Mouse (Mus musculus) limb, embryonic 12.5 days (tissue): ENCODE measurements at regions not wholly inside any gene's neighbourhood (a gene's known extent, or its start where the extent isn't known, plus 50 kb on each side); places are given as distances from the start of the nearest gene placed in this dataset.
A peak's percentile ranks its signal among the peaks of the same experiment; 100 is the strongest.

Source experiments
- ATAC-seq: fragments of 200-750 bp; cut with Nextera tagmentation; 2 replicates; pipeline ENCODE4 v1.8.0; 2017; ENCODE audit warnings: low read depth, moderate TSS enrichment; ENCODE audit not compliant: insufficient number of reproducible peaks, insufficient read depth, low FRiP score, low TSS enrichment
- H3K27ac ChIP-seq: fragments of 300-500 bp; sonication (generic); 2 replicates; pipeline ENCODE4 v1.5.1; 2016; ENCODE audit warnings: mild to moderate bottlenecking, moderate library complexity
- H3K27me3 ChIP-seq: fragments of 300-500 bp; sonication (generic); 2 replicates; pipeline ENCODE4 v1.6.1; 2016; ENCODE audit warnings: mild to moderate bottlenecking, moderate library complexity
- H3K36me3 ChIP-seq: fragments of 300-500 bp; sonication (generic); 2 replicates; pipeline ENCODE4 v1.6.1; 2016; ENCODE audit warnings: mild to moderate bottlenecking, moderate library complexity
- H3K4me1 ChIP-seq: fragments of 300-500 bp; sonication (generic); replicated peaks from 2 replicates; pipeline ENCODE4 v1.6.1; 2016
- H3K4me2 ChIP-seq: fragments of 300-500 bp; sonication (generic); 2 replicates; pipeline ENCODE4 v1.6.1; 2016; ENCODE audit warnings: mild to moderate bottlenecking, moderate library complexity
- H3K4me3 ChIP-seq: fragments of 300-500 bp; sonication (generic); replicated peaks from 2 replicates; pipeline ENCODE4 v1.5.1; 2016; ENCODE audit warnings: mild to moderate bottlenecking
- H3K9ac ChIP-seq: fragments of 300-500 bp; sonication (generic); replicated peaks from 2 replicates; pipeline ENCODE4 v1.6.1; 2016; ENCODE audit warnings: mild to moderate bottlenecking, moderate library complexity
- H3K9me3 ChIP-seq: fragments of 300-500 bp; sonication (generic); 2 replicates; pipeline ENCODE4 v1.6.1; 2016; ENCODE audit warnings: mild to moderate bottlenecking, moderate library complexity
- WGBS: fragments of 180-500 bp; shearing (Covaris S2); methylation state at CpG from one replicate; pipeline ENCODE4 v1.1.7; 2016; 5-methylcytosine and 5-hydroxymethylcytosine counted together

DNA sequence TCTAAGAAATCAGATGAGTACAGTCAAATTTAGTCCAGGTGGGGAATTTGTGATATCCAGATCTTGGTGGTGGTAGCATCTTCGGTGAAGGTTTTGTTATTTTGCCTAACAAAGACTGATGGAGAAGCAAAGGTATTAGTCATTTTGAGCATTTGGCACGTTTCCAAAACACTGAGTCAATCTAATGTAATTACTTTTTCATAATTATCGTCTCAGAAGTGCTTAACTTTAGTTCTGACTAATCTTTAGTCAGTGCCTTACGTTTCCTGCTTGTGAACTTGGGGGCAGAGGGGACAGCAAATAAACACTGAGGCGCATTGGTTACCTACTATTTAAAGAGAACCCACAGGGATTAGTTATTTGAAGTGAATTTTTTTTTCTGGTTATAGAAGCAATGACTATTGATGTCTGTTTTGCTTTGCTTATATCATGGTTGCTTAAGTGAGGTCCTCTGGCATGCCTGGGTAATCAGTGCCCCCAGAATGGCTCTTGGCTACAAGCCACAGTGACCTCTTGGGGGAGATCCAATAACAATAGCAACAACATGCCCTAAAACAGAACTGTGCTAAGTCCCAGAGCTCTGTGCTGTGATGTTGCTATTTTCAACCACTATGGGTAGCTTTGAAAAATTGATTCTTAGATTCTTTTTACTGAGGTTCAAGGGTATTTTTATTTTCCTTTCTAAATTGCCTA is 275.1 kb downstream of the Gpat3 start:
- H3K4me3 ChIP-seq: no peak overlapping the region
- WGBS: 59% methylated on average over 5 of the region's 5 CpGs
- no peak overlapping the region for H3K4me2 ChIP-seq
- no peaks in the 10 kb centered on the region for H3K9me3 ChIP-seq
- peaks cover 7% of the 10 kb centered on the region; the same call in 1 of the 2 replicates for H3K4me1 ChIP-seq
- 0 out of 2 replicates have a peak, but pooled peaks cover 2% of the 10 kb centered on the region for H3K27me3 ChIP-seq
- ATAC-seq: no peak
- no peak overlapping the region for H3K9ac ChIP-seq
- no peak overlapping the region for H3K27ac ChIP-seq
- no peaks in the 10 kb centered on the region for H3K36me3 ChIP-seq

DNA sequence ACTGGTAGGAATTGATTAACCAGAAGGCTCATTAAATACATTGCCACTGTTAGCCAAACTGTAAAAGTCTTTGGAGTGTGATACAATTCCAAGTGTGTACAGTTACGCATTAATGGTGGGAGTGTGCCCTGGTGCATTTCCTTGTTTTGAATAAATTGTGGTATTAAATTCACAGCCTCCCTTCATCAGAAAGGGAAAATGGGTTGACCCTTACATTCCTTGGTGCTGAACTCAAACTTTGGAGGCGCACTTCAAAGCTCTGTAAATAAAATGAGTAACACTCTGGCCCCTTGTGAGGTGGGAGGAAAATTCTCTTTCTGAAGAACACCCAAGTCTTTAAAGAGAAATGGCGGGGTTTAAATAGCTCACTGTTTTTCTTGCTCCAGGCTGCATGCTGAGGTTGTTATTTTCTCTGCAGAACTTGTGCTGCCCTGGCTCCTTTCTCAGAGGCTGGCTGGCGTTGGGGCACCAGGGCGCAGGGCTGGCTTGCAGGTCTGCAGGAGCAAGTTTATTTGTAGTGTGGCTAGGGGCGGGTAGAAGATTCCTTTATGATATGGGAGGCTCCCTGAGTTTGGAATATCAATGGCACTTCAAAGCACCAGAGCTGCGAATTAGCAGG is 266.7 kb downstream of the Gpat3 start:
- no peaks in the 10 kb centered on the region for H3K27me3 ChIP-seq
- H3K9me3 ChIP-seq: no peaks in the 10 kb centered on the region
- no peak overlapping the region for H3K9ac ChIP-seq
- no peak overlapping the region for H3K4me3 ChIP-seq
- peak overlapping the region; percentile 16; the same call in 1 of the 2 replicates for H3K4me2 ChIP-seq
- 18% methylated on average over 7 of the region's 7 CpGs for WGBS
- peak overlapping the region; percentile 78; the same call in 1 of the 2 replicates for H3K27ac ChIP-seq
- ATAC-seq: no peak
- H3K36me3 ChIP-seq: no peaks in the 10 kb centered on the region
- peaks cover 34% of the 10 kb centered on the region for H3K4me1 ChIP-seq

DNA sequence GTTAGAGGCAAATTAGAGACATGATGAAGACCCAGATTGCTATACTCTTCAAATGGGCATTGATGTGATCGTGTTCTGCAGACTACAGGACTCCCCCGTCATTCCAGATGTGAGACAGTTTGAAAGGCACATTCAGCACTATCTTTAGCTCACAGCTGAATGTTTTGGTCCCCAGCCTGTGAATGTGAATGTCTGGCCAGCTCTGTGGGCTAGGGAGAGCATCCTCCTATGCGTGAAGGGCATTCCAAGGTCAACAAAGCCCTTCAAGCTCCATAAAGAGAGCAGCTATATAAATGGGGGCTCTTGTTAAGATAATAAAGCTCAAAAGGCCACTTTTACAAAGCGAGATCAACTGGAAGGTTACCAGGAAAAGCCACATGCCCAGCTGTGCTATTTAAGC is 266.1 kb downstream of the Gpat3 start:
- Histone ChIP-seq H3K27me3 (no peaks in the 10 kb centered on the region), H3K4me2 (no peak overlapping the region), H3K36me3 (no peaks in the 10 kb centered on the region), H3K4me3 (no peak overlapping the region), H3K27ac (no peak overlapping the region; the same call in 1 of the 2 replicates), H3K9me3 (no peaks in the 10 kb centered on the region), H3K4me1 (peaks cover 35% of the 10 kb centered on the region), H3K9ac (no peak overlapping the region)
- 44% methylated on average over 4 of the region's 4 CpGs for WGBS
- no peak for ATAC-seq

DNA sequence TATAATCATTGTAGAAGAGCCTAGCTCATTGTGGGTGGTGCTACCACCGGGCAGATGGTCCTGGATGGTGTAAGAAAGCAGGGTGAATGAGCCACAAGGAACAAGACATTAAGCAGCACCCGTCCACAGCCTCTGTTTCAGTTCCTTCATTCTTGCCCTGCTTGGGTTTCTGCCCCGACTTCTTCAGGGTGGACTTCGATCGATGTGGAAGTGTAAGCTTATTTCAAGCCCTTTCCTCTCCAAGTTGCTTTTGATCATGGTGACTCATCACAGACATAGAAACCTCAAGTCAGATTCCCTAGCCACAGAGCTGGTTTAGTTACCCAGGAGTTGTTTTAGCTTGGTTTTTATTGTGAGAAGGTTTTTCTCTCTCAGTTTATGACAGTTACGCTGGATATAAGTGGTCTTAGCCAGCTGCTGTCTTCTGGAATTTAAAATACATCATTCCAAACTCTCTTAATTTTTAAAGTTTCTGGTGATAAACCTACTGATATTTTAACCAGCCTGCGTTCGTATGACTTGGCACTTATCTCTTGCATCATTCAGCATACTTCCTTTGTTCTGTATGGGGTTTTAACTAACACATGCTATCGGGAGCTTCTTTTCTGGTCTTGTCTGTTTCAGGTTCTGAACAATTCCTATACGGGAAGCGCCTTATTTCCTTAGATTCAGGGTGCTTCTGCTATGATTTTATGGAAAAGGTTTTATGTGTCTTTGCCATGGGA is 255.6 kb downstream of the Gpat3 start:
- H3K36me3 ChIP-seq: no peaks in the 10 kb centered on the region
- H3K27me3 ChIP-seq: no peaks in the 10 kb centered on the region
- no peaks in the 10 kb centered on the region for H3K9me3 ChIP-seq
- H3K4me1 ChIP-seq: no peaks in the 10 kb centered on the region
- no peak overlapping the region for H3K4me2 ChIP-seq
- no peak for ATAC-seq
- no peak overlapping the region for H3K27ac ChIP-seq
- no peak overlapping the region for H3K9ac ChIP-seq
- H3K4me3 ChIP-seq: no peak overlapping the region
- 76% methylated on average over 11 of the region's 11 CpGs for WGBS

GRCm38 (mm10) chr5:101091027-101091598 is 245.6 kb downstream of the Gpat3 start:
- no peak overlapping the region for H3K27ac ChIP-seq
- H3K4me2 ChIP-seq: peak overlapping the region; percentile 23; the same call in 1 of the 2 replicates
- H3K9ac ChIP-seq: no peak overlapping the region
- ATAC-seq: no peak
- 57% methylated on average over 21 of the region's 21 CpGs for WGBS
- H3K4me1 ChIP-seq: peaks cover 7% of the 10 kb centered on the region
- no peaks in the 10 kb centered on the region for H3K9me3 ChIP-seq
- H3K36me3 ChIP-seq: no peaks in the 10 kb centered on the region
- no peak overlapping the region for H3K4me3 ChIP-seq
- no peaks in the 10 kb centered on the region for H3K27me3 ChIP-seq

DNA sequence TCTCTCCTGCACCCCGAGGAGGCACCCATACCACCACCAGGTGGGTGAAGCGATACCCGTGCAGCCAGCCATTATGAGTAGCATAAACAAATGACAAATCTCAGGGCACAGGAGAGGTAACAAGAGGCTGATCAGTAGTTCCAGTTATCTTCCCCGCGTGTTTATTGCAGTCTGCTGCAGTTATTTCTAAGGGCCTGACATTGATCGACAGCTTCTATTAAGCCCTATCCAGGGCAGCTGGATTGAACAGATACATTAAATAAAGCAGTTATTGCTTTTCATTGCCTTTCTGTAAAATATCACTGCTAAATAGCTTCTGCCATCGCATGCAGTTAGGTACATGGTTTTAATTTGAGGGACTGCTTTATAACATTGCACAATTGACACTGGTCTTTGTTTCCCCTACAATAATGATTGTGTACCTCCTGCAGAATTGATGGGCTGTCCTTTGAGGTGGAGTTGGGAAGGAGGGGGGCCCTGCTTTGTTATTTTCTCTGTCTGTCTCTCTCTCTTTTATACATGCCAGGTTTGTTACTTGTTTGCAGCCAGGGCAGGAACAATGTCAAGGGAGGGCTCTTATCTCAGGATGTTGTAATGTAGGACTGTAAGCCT is 245.0 kb downstream of the Gpat3 start:
- Histone ChIP-seq H3K9ac (no peak overlapping the region), H3K9me3 (no peaks in the 10 kb centered on the region), H3K27ac (no peak overlapping the region), H3K4me2 (no peak overlapping the region), H3K36me3 (no peaks in the 10 kb centered on the region), H3K27me3 (no peaks in the 10 kb centered on the region), H3K4me1 (peaks cover 7% of the 10 kb centered on the region), H3K4me3 (no peak overlapping the region)
- 69% methylated on average over 7 of the region's 7 CpGs for WGBS
- no peak for ATAC-seq

DNA sequence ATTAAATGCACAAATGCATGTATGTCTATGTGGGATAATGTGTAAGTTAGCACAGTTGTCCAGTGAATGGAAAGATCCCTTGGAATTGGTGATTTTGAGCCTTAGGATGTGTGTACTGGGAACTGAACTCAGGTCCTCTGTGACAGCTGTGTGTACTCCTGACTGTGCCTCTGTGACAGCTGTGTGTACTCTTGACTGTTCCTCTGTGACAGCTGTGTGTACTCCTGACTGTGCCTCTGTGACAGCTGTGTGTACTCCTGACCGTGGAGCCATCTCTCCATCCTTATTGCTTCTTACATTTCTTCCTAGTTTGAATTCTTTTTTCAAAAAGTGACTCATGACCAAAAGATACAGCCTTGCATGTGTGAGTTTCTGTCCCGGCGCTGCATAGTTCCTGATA is 239.7 kb downstream of the Gpat3 start:
- H3K4me2 ChIP-seq: no peak overlapping the region
- no peak overlapping the region for H3K4me3 ChIP-seq
- H3K36me3 ChIP-seq: no peaks in the 10 kb centered on the region
- WGBS: 85% methylated on average over 3 of the region's 3 CpGs
- H3K9me3 ChIP-seq: no peaks in the 10 kb centered on the region
- no peak for ATAC-seq
- H3K4me1 ChIP-seq: no peaks in the 10 kb centered on the region; the same call in 1 of the 2 replicates
- H3K9ac ChIP-seq: no peak overlapping the region
- H3K27me3 ChIP-seq: no peaks in the 10 kb centered on the region
- no peak overlapping the region for H3K27ac ChIP-seq

- H3K9me3 ChIP-seq: no peaks in the 10 kb centered on the region
- no peak overlapping the region for H3K4me3 ChIP-seq
- no peak overlapping the region for H3K4me2 ChIP-seq
- no peak overlapping the region for H3K9ac ChIP-seq
- no peaks in the 10 kb centered on the region for H3K36me3 ChIP-seq
- ATAC-seq: no peak
- no peak overlapping the region for H3K27ac ChIP-seq
- no peaks in the 10 kb centered on the region for H3K27me3 ChIP-seq
- no peaks in the 10 kb centered on the region for H3K4me1 ChIP-seq
- 81% methylated on average over 20 of the region's 20 CpGs for WGBS
Measured at GRCm38 (mm10) chr5:101082611-101083010, 237.1 kb downstream of the Gpat3 start.

DNA sequence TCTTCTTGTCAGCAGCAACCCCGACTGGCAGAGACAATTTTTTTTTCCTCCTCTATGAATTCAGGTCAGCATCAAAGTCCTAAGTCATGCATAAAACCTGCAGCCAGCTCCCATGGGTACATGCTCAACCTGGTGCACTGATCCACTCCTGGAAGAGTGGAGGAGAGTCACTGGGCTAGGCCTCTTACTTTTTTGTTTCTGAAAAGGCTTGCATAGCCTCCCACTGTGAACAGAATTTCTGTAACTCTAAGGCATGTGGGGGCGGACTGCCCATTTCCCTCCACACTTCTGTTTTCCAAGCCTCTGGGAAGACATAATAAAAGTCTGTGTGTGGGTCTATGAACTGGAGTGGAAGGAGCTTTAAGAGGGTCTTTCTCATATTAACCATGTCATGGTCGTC is 218.8 kb downstream of the Gpat3 start:
- no peaks in the 10 kb centered on the region for H3K27me3 ChIP-seq
- no peak for ATAC-seq
- no peaks in the 10 kb centered on the region for H3K9me3 ChIP-seq
- H3K9ac ChIP-seq: no peak overlapping the region
- H3K36me3 ChIP-seq: no peaks in the 10 kb centered on the region
- no peak overlapping the region for H3K27ac ChIP-seq
- H3K4me1 ChIP-seq: no peaks in the 10 kb centered on the region
- WGBS: 71% methylated on average over 3 of the region's 3 CpGs
- no peak overlapping the region for H3K4me3 ChIP-seq
- no peak overlapping the region for H3K4me2 ChIP-seq

DNA sequence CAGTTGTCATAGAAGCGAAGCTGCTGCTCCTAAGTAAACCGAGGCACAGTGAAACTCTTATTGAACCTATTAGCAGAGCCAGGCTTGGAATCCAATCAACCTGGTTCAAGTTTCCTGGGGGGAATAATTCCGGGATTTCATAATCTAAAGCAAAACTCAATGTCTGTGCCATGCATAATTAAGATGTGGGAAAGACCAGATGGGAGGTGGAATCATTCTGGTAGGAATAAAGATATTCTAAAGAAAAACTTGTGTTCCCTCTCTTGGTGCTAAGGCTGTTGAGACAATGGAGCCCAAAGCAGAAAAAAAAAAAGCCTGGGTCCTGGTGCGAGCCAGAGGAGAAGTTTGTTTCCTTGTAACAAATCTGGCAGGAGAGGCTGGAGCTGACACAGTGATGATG is 217.7 kb downstream of the Gpat3 start:
- Histone ChIP-seq H3K9me3 (no peaks in the 10 kb centered on the region), H3K27ac (no peak overlapping the region), H3K27me3 (no peaks in the 10 kb centered on the region), H3K4me1 (no peaks in the 10 kb centered on the region), H3K9ac (no peak overlapping the region), H3K4me2 (no peak overlapping the region), H3K36me3 (no peaks in the 10 kb centered on the region), H3K4me3 (no peak overlapping the region)
- 89% methylated on average over 4 of the region's 4 CpGs for WGBS
- no peak for ATAC-seq

- 87% methylated on average over 7 of the region's 7 CpGs for WGBS
Measured at GRCm38 (mm10) chr5:101051591-101051990, 206.1 kb downstream of the Gpat3 start.

More at GRCm38 (mm10) chr5:101051591-101051990, 206.1 kb downstream of the Gpat3 start:
- no peaks in the 10 kb centered on the region for H3K4me1 ChIP-seq
- ATAC-seq: no peak
- H3K9ac ChIP-seq: no peak overlapping the region
- H3K4me2 ChIP-seq: no peak overlapping the region
- no peak overlapping the region for H3K4me3 ChIP-seq
- H3K27me3 ChIP-seq: no peaks in the 10 kb centered on the region
- H3K27ac ChIP-seq: no peak overlapping the region
- H3K9me3 ChIP-seq: no peaks in the 10 kb centered on the region
- no peaks in the 10 kb centered on the region for H3K36me3 ChIP-seq
